Mouse (Mus musculus): Measurements from ENCODE around the gene Cnp.

DNA sequence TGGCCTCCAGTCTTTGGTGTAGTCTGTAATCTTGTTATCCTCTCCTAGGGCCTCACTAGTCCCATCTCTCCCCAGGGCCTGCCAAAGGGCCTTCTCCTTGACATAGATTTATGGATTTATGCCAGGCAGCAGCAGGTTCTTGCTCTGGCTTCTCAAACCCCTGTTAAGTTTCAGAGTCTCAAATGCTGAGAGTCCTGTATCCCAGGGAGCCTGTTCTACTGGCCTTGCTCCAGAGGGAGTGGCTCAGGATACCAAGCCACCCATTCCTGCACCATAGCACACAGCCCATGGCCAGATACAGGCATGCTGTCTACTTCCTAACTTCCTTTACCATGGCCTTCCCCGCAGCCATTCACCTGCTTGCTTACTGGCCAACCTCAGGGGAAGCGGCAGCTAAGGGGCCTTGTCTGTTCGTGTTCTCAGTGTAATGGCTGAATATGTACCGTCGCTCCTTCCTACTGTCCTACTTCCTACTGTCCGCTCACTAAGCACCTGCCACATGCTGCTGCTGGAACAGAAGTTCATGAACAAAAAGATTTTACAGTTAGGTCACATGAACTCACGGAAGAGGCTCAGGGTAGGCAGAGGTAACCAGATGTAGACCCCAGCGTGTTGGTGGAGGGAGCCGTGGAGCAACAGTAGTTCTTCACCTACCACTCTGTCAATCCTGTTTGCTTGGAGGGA is 4.6 kb downstream of the Cnp start:
- TF ChIP-seq POLR2A (IDR thresholded peaks at IDR 0.05; ENCODE audit: low read depth, low read length) (no peak), CTCF (conservative IDR thresholded peaks at IDR 0.05; ENCODE audit: insufficient read depth, insufficient read length, low read depth, low read length) (no peak)

Data from kidney, adult 2 months (tissue).